Mouse (Mus musculus) MEL (cell line): ENCODE measurements around the gene Plch1. TPM values are rescaled to one million over a fixed set of nuclear protein-coding genes. Genes with fewer than 3 reads are reported as not detected.

Experiments
- DNase-seq: peaks from one replicate; pipeline ENCODE4 v3.0.0; 2011; ENCODE audit warnings: low read depth, low spot score
- H3K27ac ChIP-seq: 2 replicates; pipeline ENCODE4 v1.5.1; 2012; ENCODE audit warnings: low read depth, mild to moderate bottlenecking, control low read depth, low read length, moderate library complexity; ENCODE audit not compliant: control insufficient read depth
- H3K27me3 ChIP-seq, 2 experiments: fragments of 150-350 bp in 1 of 2; sonication (generic) in 1 of 2; 2 replicates each; pipeline ENCODE4 v1.6.1; 2012; ENCODE audit warnings: low read length in 2 of 2, mild to moderate bottlenecking in 2 of 2, improper control_type of control experiment in 1 of 2, moderate library complexity in 1 of 2; ENCODE audit not compliant: insufficient read depth in 2 of 2, control insufficient read depth in 1 of 2
- H3K36me3 ChIP-seq, 2 experiments: 2 replicates each; pipeline ENCODE4 v1.6.1; 2012 to 2014; ENCODE audit warnings: low read length in 2 of 2, improper control_type of control experiment in 1 of 2, inconsistent platforms in 1 of 2, mild to moderate bottlenecking in 1 of 2; ENCODE audit not compliant: insufficient read depth in 2 of 2, control insufficient read depth in 1 of 2
- H3K4me1 ChIP-seq, 2 experiments: fragments of 150-350 bp in 1 of 2; sonication (generic) in 1 of 2; 2 replicates each; pipeline ENCODE4 v1.6.1; 2012; ENCODE audit warnings: low read length in 2 of 2, improper control_type of control experiment in 1 of 2, mild to moderate bottlenecking in 1 of 2; ENCODE audit not compliant: insufficient read depth in 2 of 2, control insufficient read depth in 1 of 2
- H3K4me3 ChIP-seq, 2 experiments: fragments of 150-350 bp in 1 of 2; sonication (generic) in 1 of 2; 2 replicates each; pipeline ENCODE4 v1.5.1; 2012; ENCODE audit warnings: low read depth in 2 of 2, low read length in 2 of 2, mild to moderate bottlenecking in 2 of 2, moderate library complexity in 2 of 2, control low read depth in 1 of 2, improper control_type of control experiment in 1 of 2; ENCODE audit not compliant: control insufficient read depth in 1 of 2, insufficient read depth in 1 of 2
- H3K79me2 ChIP-seq: 2 replicates; pipeline ENCODE4 v1.6.1; 2012; ENCODE audit warnings: mild to moderate bottlenecking, low read length, moderate library complexity; ENCODE audit not compliant: control insufficient read depth, poor library complexity, insufficient read depth
- H3K9ac ChIP-seq: 2 replicates; pipeline ENCODE4 v1.6.1; 2012; ENCODE audit warnings: low read depth, mild to moderate bottlenecking, control low read depth, low read length, moderate library complexity; ENCODE audit not compliant: control insufficient read depth, poor library complexity, severe bottlenecking
- H3K9me3 ChIP-seq: fragments of 150-350 bp; sonication (generic); replicated peaks from 2 replicates; pipeline ENCODE4 v1.6.1; 2012; ENCODE audit warnings: mild to moderate bottlenecking, low read length, improper control_type of control experiment, moderate library complexity; ENCODE audit not compliant: insufficient read depth
- BHLHE40 ChIP-seq: IDR thresholded peaks from 2 replicates; pipeline ENCODE4 v1.6.1; 2012; ENCODE audit warnings: low read depth, mild to moderate bottlenecking, inconsistent platforms, low read length, improper control_type of control experiment, borderline replicate concordance
- CHD2 ChIP-seq: IDR thresholded peaks from 2 replicates; pipeline ENCODE4 v1.6.1; 2011; ENCODE audit warnings: low read length, improper control_type of control experiment
- CTCF ChIP-seq, 3 experiments: IDR thresholded peaks in 2 of 3; conservative IDR thresholded peaks in 1 of 3; 2 replicates each; pipeline ENCODE4 v1.5.1; 2011 to 2012; ENCODE audit warnings: low read length in 3 of 3, low read depth in 2 of 3, mild to moderate bottlenecking in 2 of 3, improper control_type of control experiment in 1 of 3, inconsistent platforms in 1 of 3, mixed read lengths in 1 of 3, moderate library complexity in 1 of 3; ENCODE audit not compliant: control insufficient read depth in 1 of 3, insufficient read depth in 1 of 3, poor library complexity in 1 of 3, severe bottlenecking in 1 of 3
- E2F4 ChIP-seq: IDR thresholded peaks from 2 replicates; pipeline ENCODE4 v1.6.1; 2011; ENCODE audit warnings: low read depth, low read length, improper control_type of control experiment, borderline replicate concordance
- ELF1 ChIP-seq: IDR thresholded peaks from 2 replicates; pipeline ENCODE4 v1.6.1; 2014; ENCODE audit warnings: low read depth, mild to moderate bottlenecking, inconsistent platforms, low read length, improper control_type of control experiment, moderate library complexity
- EP300 ChIP-seq, 2 experiments: IDR thresholded peaks; 2 replicates each; pipeline ENCODE4 v1.6.1; 2011; ENCODE audit warnings: improper control_type of control experiment in 2 of 2, low read length in 2 of 2, low read depth in 1 of 2, mild to moderate bottlenecking in 1 of 2
- ETS1 ChIP-seq: IDR thresholded peaks from 2 replicates; pipeline ENCODE4 v1.6.1; 2012; ENCODE audit warnings: low read depth, mild to moderate bottlenecking, inconsistent platforms, low read length, improper control_type of control experiment, moderate library complexity
- GABPA ChIP-seq: IDR thresholded peaks from 2 replicates; pipeline ENCODE4 v1.6.1; 2012; ENCODE audit warnings: low read depth, mild to moderate bottlenecking, inconsistent platforms, low read length, improper control_type of control experiment, moderate library complexity
- GATA1 ChIP-seq: IDR thresholded peaks from 2 replicates; pipeline ENCODE4 v1.6.1; 2011; ENCODE audit warnings: low read depth, low read length, improper control_type of control experiment
- HCFC1 ChIP-seq: IDR thresholded peaks from 2 replicates; pipeline ENCODE4 v1.6.1; 2012; ENCODE audit warnings: low read depth, mild to moderate bottlenecking, inconsistent platforms, low read length, improper control_type of control experiment, moderate library complexity
- JUND ChIP-seq: IDR thresholded peaks from 2 replicates; pipeline ENCODE4 v1.6.1; 2011; ENCODE audit warnings: low read depth, mild to moderate bottlenecking, improper control_type of control experiment, low read length
- MAX ChIP-seq: IDR thresholded peaks from 2 replicates; pipeline ENCODE4 v1.6.1; 2011; ENCODE audit warnings: low read length, improper control_type of control experiment
- MAZ ChIP-seq: IDR thresholded peaks from 2 replicates; pipeline ENCODE4 v1.6.1; 2012; ENCODE audit warnings: low read depth, mild to moderate bottlenecking, inconsistent platforms, low read length, improper control_type of control experiment
- MEF2A ChIP-seq: IDR thresholded peaks from 2 replicates; pipeline ENCODE4 v1.6.1; 2014; ENCODE audit warnings: low read depth, mild to moderate bottlenecking, inconsistent platforms, low read length, improper control_type of control experiment; ENCODE audit not compliant: poor library complexity, insufficient replicate concordance, severe bottlenecking; ENCODE audit errors: extremely low read depth
- MXI1 ChIP-seq: IDR thresholded peaks from 2 replicates; pipeline ENCODE4 v1.6.1; 2011; ENCODE audit warnings: mild to moderate bottlenecking, low read depth, low read length, improper control_type of control experiment
- MYC ChIP-seq: IDR thresholded peaks from 2 replicates; pipeline ENCODE4 v1.6.1; 2011; ENCODE audit warnings: low read depth, mild to moderate bottlenecking, low read length, improper control_type of control experiment, moderate library complexity
- NELFE ChIP-seq: IDR thresholded peaks from 2 replicates; pipeline ENCODE4 v1.6.1; 2011; ENCODE audit warnings: low read depth, low read length, improper control_type of control experiment
- RCOR1 ChIP-seq: IDR thresholded peaks from 2 replicates; pipeline ENCODE4 v1.6.1; 2012; ENCODE audit warnings: low read depth, mild to moderate bottlenecking, inconsistent platforms, low read length, improper control_type of control experiment
- SIN3A ChIP-seq: IDR thresholded peaks from 2 replicates; pipeline ENCODE4 v1.6.1; 2012; ENCODE audit warnings: low read length, improper control_type of control experiment, inconsistent platforms
- TBP ChIP-seq: IDR thresholded peaks from 2 replicates; pipeline ENCODE4 v1.8.0; 2011; ENCODE audit warnings: low read depth, low read length, improper control_type of control experiment
- TCF12 ChIP-seq: IDR thresholded peaks from 2 replicates; pipeline ENCODE4 v1.6.1; 2014; ENCODE audit warnings: low read depth, mild to moderate bottlenecking, inconsistent platforms, low read length, improper control_type of control experiment, moderate library complexity
- USF1 ChIP-seq: IDR thresholded peaks from 2 replicates; pipeline ENCODE4 v1.6.1; 2014; ENCODE audit warnings: low read depth, mild to moderate bottlenecking, inconsistent platforms, low read length, improper control_type of control experiment, moderate library complexity
- ZC3H11A ChIP-seq: IDR thresholded peaks from 2 replicates; pipeline ENCODE4 v1.6.1; 2012; ENCODE audit warnings: low read depth, mild to moderate bottlenecking, inconsistent platforms, low read length, improper control_type of control experiment
- ZKSCAN1 ChIP-seq: IDR thresholded peaks from 2 replicates; pipeline ENCODE4 v1.6.1; 2012; ENCODE audit warnings: low read depth, mild to moderate bottlenecking, inconsistent platforms, low read length, improper control_type of control experiment, moderate library complexity
- ZNF384 ChIP-seq: IDR thresholded peaks from 2 replicates; pipeline ENCODE4 v1.6.1; 2012; ENCODE audit warnings: low read depth, mild to moderate bottlenecking, inconsistent platforms, low read length, improper control_type of control experiment
- polyA plus RNA-seq, 2 experiments: library from polyadenylated mRNA; stranded (reverse) in 1 of 2; unstranded in 1 of 2; fragments of >175 nt in 1 of 2; fragments of >200 nt in 1 of 2; gene quantifications; 2 replicates each; pipeline versions ENCODE4 v1.2.1 to v1.2.4; 2012; ENCODE audit warnings: low replicate concordance in 2 of 2, low read depth in 1 of 2; ENCODE audit not compliant: insufficient read length in 2 of 2, insufficient read depth in 1 of 2, missing spikeins in 1 of 2
- total RNA-seq: library from RNA; depleted of rRNA; stranded (reverse); fragments of 300-350 nt; gene quantifications from 2 replicates; pipeline ENCODE4 v1.2.3, GENCODE M21; 2012

Gene Plch1
- total and polyA plus RNA-seq, 3 experiments: 0.01 to 0.23 TPM; not detected in 1

- peaks cover 7% of the 10 kb centered on the region in 2 experiments for H3K4me1 ChIP-seq
- DNase-seq: no peak
- H3K9me3 ChIP-seq: no peaks in the 10 kb centered on the region
- no peak overlapping the region for H3K9ac ChIP-seq
- no peak for TF ChIP-seq CTCF (IDR thresholded peaks at IDR 0.05 in 2 of 3, conservative IDR thresholded peaks at IDR 0.05 in 1 of 3; ENCODE audit: control insufficient read depth in 1 of 3, insufficient read depth in 1 of 3, low read depth in 2 of 3, low read length in 3 of 3, poor library complexity in 1 of 3, severe bottlenecking in 1 of 3)
- TF ChIP-seq MAX: no peak
- no peak for TF ChIP-seq GABPA
- TF ChIP-seq BHLHE40: no peak
- no peak for TF ChIP-seq E2F4
- TF ChIP-seq ZC3H11A: no peak
- no peak for TF ChIP-seq ZKSCAN1
- no peak for TF ChIP-seq CHD2
- TF ChIP-seq HCFC1: no peak
- TF ChIP-seq RCOR1: no peak
- TF ChIP-seq TCF12: no peak
- no peak for TF ChIP-seq MAZ
- TF ChIP-seq SIN3A: no peak
- no peak for TF ChIP-seq JUND
- TF ChIP-seq MXI1: no peak
- no peak for TF ChIP-seq ELF1
- TF ChIP-seq MEF2A: no peak
- no peak for TF ChIP-seq MYC
- no peak for TF ChIP-seq USF1
- no peak for TF ChIP-seq ZNF384
- TF ChIP-seq, all 39 proteins: peak for 0
- peaks cover 0 to 11% of the 10 kb centered on the region in 2 experiments; a peak in 2 of 4 replicates for H3K36me3 ChIP-seq
- H3K79me2 ChIP-seq: no peaks in the 10 kb centered on the region
- no peak overlapping the region for H3K27ac ChIP-seq
- no peak overlapping the region for H3K4me3 ChIP-seq
- H3K27me3 ChIP-seq: no peaks in the 10 kb centered on the region; a peak in 1 of 4 replicates
These were observed 75.3 kb downstream of the Plch1 start for GRCm38 (mm10) chr3:63823874-63824400.

GRCm38 (mm10) chr3:63822631-63823030 is 76.6 kb downstream of the Plch1 start:
- Histone ChIP-seq H3K36me3 (peaks cover 0 to 11% of the 10 kb centered on the region in 2 experiments; a peak in 2 of 4 replicates), H3K9ac (no peak overlapping the region), H3K9me3 (no peaks in the 10 kb centered on the region), H3K4me1 (peaks cover 7% of the 10 kb centered on the region in 2 experiments), H3K4me3 (no peak overlapping the region), H3K27ac (no peak overlapping the region), H3K79me2 (no peaks in the 10 kb centered on the region), H3K27me3 (no peaks in the 10 kb centered on the region; a peak in 1 of 4 replicates)
- TF ChIP-seq EP300 (IDR thresholded peaks at IDR 0.05; ENCODE audit: low read depth in 1 of 2, low read length in 2 of 2) (0 out of 4 replicates have a peak, but pooled peaks of 1 of the 2 experiments have one; percentile 17), NELFE (no peak), GATA1 (no peak), TBP (no peak), ETS1 (peak; percentile 58; the same call in 1 of the 2 replicates)
- DNase-seq: peak; percentile 20
